Mouse (Mus musculus) E14TG2a.4 (cell line): ENCODE data around the gene Pnp2.

Experiments
- CTCF ChIP-seq: conservative IDR thresholded peaks from 2 replicates; pipeline ENCODE4 v1.5.1; 2014; ENCODE audit warnings: low read length
- POU5F1 ChIP-seq: IDR thresholded peaks from 2 replicates; pipeline ENCODE4 v1.6.1; 2014; ENCODE audit warnings: low read length, borderline replicate concordance

- TF ChIP-seq CTCF, result no peak
- TF ChIP-seq POU5F1, result no peak
Measured at GRCm38 (mm10) chr14:50968216-50968980, 12.6 kb downstream of the Pnp2 start.
